Mouse (Mus musculus) heart, postnatal 0 days (tissue): ENCODE results near the gene Nipal3.

Experiments
- CTCF ChIP-seq: IDR thresholded peaks from 2 replicates; pipeline ENCODE4 v1.5.1; 2016; ENCODE audit warnings: antibody characterized with exemption, control low read depth, low read depth
- EP300 ChIP-seq: IDR thresholded peaks from 2 replicates; pipeline ENCODE4 v1.6.1; 2016; ENCODE audit warnings: antibody characterized with exemption, low read depth

DNA sequence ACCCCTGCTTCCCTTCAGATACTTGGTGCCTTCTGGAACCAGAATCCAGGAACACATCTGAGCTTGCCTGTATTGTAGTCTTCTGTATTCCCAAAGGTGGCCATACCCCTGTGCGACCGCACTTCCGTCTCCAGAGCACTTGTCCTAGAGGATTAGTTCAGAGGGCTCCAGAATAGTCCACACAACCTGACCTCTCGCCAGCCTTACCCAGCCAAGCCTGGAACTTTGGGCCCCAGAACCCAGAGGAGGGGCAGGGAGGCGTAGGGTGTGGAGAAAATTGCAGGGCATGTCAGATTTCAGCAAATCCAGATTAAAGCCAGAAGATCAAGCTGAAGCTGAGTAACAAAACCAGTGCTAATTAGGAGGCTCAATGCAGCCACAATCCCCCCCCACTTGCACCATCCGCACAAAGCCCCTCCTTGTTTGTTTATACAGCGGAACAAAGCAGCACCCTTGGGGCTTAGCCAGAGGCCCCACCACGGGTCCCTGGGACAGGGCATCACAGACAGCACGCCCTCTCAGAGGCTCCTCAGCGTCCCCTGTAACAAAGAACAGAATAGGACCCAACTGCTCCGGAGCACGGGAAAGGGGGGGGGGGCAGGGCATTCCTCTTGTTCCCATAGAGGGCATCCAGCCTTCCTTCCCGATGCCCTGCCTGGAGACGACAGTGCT is 31.3 kb upstream of the Nipal3 start:
- no peak for TF ChIP-seq CTCF
- TF ChIP-seq EP300 = no peak
